Mouse (Mus musculus): ENCODE results near the gene Gm17545.
A peak's percentile ranks its signal among the peaks of the same experiment; 100 is the strongest.
"Not testable (repeated sequence)": the region's sequence is repeated elsewhere in the genome, so short reads cannot be mapped to it uniquely, and the experiment has no call there.

The Gm17545 gene

DNA sequence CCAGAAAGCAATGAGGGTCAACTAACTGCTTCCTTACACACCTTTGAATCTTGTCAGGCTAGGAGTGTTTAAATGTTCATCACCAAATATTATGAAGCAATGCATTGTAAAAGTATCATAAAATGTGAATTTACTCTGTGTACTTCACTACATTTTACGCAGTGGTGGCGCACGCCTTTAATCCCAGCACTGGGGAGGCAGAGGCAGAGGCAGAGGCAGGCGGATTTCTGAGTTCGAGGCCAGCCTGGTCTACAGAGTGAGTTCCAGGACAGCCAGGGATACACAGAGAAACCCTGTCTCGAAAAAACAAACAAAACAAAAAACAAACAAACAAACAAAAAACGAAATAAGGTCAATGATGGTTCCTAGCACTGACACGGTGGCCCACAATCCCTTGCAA, at the start of gene Gm17545:
TSS of gene Gm17545 (plus strand) at position 301 of the 400 bp plus-strand sequence.
- DNase-seq (ENCODE audit: low spot score in 2 of 2), result not testable (repeated sequence)

DNA sequence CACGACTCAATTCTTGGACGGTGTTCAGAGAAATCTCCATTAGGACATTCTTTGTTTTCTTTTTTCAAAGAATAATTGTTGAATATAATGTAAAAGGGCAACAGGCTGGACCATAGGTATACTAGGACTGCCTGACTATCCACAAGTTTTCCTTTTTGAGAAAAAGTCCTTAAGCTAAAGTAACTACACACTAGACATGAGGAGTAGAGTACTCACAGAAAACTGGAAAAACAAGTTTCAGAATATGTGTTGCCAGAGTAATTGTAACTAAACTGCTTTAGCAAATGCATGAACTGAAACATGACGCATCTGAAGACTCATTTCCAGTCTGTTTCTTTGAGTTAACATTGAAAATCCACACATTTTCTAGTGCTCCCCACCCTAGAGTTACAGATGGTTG, 48.7 kb upstream of the Gm17545 start:
- DNase-seq (ENCODE audit: low spot score in 2 of 2), result no peak

DNA sequence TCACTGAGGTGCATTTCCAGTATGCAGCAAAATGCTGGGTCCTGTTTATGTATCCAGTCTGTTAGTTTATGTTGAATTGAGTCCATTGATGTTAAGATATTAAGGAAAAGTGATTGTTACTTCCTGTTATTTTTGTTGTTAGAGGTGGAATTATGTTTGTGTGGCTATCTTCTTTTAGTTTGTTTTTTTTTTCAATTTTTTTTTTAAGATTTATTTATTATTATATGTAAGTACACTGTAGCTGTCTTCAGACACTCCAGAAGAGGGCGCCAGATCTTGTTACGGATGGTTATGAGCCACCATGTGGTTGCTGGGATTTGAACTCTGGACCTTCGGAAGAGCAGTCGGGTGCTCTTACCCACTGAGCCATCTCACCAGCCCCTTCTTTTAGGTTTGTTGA, 46.5 kb upstream of the Gm17545 start:
- DNase-seq (ENCODE audit: low spot score in 2 of 2), result not testable (repeated sequence)

DNA sequence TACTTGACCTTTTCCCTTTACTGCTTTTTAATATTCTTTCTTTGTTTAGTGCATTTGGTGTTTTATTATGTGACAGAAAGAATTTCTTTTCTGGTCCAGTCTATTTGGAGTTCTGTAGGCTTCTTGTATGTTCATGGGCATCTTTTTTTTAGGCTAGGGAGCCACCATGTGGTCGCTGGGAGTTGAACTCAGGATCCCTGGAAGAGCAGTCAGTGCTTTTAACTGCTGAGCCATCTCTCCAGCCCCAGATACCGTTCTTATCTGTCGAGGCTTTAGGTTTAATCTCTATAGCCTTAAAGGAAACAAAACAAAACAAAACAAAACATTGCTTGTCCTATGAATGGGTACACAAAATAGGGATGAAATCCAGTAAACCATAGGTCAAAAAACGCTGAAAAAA, 45.7 kb upstream of the Gm17545 start:
- not testable (repeated sequence) for DNase-seq (ENCODE audit: low spot score in 2 of 2)

DNA sequence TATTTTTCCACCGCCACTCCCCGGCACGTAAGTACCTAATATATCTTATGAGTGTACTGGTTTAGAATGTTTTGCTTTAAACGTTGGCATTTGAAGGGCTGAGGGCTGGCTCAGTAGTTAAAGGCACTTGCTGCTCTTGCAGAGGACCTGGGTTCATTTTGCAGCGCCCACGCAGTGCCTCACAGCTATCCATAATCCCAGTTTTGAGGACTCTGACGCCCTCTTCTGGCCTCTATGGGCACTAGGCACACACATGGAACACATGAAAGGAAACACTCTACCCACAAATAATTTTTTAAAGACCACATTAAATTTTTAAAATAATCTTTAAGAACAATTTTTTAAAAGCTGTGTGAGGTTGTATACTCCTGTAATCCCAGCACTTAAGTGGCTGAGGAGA, 44.6 kb upstream of the Gm17545 start:
- DNase-seq (ENCODE audit: low spot score in 2 of 2), result no peak

DNA sequence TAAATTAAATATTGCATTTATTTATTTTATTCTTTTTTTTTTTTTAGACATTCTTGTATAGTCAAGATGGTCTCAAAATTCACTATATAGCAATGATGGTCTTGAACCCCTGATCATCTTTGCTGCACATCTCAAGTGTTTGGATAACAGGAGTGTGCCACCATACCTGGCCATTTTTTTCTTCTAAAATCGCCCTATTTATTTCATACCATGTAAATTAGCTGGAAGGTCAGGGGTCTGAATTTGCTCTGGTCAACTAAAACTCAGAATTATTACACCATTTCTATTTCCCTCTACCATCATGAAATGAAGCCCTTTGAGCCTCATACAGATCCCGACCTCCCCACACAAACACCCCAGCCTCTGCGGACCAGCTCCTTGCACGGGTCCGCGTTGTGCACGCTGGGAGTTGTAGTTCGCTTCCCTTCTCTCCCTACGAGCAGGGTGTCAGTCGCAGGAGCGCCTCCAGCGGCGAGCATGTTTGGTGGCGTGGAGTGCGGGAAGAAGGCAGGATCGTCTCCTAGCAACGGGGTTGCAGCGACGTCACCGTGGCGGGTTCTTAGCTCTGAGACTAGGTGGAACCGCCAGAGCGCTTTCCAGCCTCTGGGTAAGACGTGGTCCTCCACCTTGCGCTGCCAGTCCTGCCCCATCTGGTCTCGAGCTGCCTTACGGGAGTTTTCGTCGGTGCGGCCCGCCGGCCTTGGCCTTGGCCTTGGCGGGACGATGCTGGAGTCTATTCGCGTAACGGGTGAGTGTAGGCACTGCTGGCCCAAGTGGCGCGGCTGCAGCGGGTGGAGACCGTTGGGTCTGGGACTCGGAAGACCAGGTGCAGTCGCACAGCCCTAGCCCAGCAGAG, 42.9 kb upstream of the Gm17545 start, which contains the start of gene 9530077C05Rik:
TSS of gene 9530077C05Rik (plus strand) at position 512 of the 856 bp plus-strand sequence.
- peak; percentile 95 to 97 for DNase-seq (ENCODE audit: low spot score in 2 of 2)

DNA sequence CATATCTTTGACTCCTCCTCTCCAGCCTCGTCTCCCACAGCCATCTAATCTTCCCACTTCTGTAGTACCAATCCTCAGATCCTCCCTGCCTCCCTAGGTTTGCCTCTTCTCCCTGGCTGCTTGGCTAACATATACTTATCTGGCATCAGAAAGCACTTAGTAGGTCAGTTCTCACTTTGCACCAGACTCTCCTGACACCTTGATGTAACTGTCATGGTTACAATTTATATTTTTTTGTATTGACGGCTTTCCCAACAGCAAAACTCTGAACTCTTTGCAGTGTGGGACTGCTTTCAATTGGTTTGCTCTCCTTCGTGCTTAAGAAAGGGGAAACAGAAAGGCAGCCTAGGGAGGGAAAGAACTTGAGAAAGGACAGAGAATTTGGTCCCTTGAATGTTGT, 37.9 kb upstream of the Gm17545 start:
- DNase-seq (ENCODE audit: low spot score in 2 of 2), result no peak

DNA sequence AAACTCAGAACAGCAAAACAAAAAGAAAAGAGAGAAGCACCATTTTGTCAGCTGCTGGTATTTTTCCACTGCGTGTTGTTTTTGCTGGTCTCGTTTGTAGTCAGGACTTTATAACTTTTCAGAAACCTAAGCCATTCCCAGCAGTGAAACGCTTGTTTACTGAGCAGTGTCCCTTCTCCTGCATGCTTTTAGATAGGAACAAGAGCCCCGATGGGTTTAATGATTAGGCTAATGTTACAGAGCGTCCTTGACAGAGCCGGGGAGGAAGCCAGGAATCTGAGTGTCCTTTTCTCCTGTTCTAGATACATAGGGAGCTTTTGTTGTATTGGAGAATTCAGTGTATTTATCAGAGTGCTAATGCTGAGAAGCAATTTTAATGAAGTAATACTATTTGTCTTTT, 36.5 kb upstream of the Gm17545 start:
- no peak for DNase-seq (ENCODE audit: low spot score in 2 of 2)

DNA sequence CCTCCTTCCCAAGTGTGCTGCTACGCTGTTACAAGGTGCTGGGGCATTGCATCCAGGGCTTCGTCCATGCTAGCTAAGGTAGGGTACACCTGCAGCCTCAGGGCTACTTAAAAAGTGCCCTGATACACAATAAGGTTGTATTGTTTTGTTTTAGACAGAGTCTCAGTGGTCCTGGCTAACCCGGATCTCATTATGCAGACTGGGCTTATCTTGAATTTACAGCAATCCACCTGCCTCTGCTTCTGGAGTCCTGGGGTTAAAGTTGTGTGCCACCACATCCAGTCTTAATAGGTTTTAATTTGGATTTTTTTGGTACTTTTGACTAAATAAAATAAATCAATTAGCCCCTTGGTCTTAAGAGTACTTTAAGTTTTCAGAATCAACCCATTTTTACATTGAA, 34.2 kb upstream of the Gm17545 start:
- no peak for DNase-seq (ENCODE audit: low spot score in 2 of 2)

DNA sequence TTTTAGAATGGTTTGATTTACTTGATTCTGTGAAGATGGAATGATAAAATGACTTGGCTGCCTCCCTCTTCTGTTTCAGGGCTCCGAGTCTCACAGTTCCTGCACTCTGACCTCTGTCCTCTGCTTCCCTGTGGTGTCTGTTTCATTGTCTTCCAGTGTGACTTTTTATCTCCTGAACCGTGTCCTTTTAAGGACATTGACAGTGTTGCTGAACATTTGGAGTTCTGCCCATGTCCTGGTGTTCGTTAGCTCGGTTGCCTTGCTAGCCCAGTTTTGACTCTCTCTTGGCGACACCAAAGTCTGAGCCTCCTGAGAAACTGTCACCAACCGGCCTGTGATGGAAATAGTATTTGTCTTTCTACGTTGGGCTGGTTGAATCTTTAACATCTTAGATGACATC, 33.6 kb upstream of the Gm17545 start:
- no peak for DNase-seq (ENCODE audit: low spot score in 2 of 2)

DNA sequence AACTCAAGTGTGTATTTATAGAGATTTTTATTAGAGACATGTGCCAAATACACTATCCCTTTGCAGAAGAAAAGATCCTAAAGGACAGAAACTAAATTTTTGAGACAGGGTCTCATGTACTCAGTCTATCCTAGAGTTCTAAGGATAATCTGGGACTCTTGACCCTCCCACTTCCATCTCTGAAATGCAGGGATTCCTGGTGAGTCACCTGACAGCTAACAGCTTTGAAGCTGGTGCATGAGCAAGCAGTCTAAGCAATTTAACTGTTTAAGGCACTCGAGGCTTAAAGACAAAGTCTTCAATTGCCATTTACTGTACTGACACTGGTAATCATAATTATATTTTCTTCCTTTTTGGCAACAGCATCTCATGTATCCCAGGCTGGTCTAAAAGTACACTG, 31.5 kb upstream of the Gm17545 start:
- no peak for DNase-seq (ENCODE audit: low spot score in 2 of 2)

DNA sequence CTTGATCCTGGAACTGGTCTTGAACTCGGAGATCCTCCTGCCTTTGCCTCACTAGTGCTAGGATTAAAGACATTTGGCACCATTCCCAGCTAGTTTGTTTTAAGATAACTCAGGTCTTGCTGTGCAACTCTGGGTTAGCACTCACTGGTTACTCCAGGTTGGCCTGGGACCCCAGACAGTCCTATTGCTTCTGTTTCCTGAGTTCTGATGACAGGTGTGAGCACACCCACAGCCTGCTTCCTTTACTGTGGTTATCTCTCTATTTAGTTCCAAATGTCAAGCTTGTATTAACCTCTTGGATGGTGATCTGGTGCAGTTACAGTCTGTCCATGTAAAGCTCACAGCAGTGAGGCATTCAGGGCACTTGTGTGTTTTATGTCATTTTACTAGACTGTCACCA, 30.6 kb upstream of the Gm17545 start:
- DNase-seq (ENCODE audit: low spot score in 2 of 2), result no peak

DNA sequence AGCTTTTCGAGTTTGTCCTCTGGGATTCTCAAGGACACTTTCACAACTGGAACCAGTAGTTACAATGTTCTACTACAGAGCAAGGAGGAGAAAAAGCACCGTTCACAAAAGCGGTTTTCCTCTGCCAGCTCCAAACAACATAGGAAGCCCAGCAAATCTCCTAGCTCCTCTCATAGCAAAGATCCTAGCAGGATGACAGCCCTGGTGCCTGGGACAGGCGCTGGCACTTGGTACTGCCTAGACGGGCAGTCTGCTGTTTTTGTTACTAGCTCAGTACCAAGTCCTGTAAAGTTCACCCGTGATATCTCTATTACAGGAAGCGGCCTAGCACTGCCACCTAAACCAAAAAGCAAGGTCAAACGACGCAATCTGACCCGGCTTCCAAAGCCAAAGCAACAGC, 29.9 kb upstream of the Gm17545 start:
- DNase-seq (ENCODE audit: low spot score in 2 of 2), result no peak

DNA sequence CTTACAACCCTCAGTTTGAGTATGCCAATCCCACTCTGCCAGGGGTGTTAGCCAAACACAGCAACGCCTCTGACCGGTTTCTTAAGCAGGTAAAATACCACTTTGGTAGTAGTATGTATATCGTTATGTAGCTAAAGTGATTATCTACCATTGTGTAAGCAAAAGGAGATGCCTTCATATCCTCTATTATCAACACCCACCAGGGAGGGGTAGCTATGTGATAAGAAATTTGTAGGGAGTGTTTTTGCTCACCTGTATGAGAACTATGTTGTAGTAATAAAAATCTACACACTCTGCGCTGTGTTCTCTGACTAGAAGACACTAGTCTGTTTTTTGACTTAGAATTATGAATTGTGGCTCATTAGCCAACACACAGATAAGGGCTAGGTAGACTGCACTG, 29.4 kb upstream of the Gm17545 start:
- DNase-seq (ENCODE audit: low spot score in 2 of 2), result no peak

DNA sequence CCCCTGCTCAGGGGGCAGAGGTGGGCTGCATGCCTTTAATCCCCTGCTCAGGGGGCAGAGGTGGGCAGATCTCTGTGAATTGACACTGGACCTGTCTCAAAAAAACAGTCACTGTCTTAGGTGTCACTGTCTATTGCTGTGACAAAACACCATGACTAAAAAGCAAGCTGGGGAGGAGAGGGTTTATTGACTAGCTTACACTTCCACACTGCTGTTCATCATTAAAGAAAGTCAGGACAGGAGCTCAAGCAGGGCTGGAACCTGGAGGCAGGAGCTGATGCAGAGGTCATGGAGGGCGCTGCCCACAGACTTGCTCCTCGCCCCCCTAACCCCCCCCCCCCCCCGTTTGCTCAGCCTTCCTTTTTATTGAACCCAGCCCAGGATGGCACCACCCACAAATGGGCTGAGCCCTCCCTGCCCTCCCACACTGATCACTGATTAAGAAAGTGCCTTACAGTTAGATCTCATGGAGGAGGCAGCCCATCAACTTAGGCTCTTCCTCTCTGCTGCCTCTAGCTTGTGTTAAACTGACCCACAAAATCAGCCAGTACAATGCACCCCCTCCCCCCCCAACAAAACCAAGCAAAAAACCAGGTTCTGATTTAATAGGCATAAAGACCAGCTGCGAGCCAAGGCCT, 25.9 kb upstream of the Gm17545 start:
- no peak for DNase-seq (ENCODE audit: low spot score in 2 of 2)

DNA sequence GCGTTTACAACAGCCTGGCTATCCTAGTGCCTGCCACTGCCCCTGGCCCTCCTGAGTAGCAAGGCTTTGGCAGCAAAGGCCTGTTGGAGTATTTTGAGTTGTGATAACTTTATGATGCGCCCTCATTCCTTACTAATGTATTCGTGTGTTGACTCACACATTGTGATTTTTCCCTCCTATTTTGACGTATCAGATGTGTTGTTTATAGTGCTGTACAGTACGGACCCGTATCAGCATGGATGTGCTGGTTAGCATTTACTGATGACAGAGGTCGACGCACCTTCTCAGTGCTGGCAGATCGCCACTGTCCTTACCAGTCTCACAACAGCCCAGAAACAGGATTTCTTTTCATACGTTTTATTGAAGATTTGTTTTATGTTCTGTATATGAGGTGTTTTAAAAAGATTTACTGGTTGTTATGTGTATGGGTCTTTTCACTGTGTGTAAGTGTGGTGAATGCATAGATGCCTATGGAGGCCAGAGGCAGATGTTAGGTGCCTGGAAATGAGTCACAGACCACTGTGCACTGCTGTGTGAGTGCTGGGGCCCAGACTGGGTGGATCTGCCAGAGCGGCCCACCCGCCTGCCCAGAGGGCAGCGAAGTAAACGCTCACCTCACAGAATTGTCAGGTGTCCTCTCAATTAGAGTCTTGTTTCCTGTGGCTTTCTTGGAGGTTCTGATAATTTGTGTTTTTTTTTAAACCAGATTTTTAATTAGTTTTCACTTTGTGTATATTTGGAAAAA, 25.3 kb upstream of the Gm17545 start:
- no peak for DNase-seq (ENCODE audit: low spot score in 2 of 2)

DNA sequence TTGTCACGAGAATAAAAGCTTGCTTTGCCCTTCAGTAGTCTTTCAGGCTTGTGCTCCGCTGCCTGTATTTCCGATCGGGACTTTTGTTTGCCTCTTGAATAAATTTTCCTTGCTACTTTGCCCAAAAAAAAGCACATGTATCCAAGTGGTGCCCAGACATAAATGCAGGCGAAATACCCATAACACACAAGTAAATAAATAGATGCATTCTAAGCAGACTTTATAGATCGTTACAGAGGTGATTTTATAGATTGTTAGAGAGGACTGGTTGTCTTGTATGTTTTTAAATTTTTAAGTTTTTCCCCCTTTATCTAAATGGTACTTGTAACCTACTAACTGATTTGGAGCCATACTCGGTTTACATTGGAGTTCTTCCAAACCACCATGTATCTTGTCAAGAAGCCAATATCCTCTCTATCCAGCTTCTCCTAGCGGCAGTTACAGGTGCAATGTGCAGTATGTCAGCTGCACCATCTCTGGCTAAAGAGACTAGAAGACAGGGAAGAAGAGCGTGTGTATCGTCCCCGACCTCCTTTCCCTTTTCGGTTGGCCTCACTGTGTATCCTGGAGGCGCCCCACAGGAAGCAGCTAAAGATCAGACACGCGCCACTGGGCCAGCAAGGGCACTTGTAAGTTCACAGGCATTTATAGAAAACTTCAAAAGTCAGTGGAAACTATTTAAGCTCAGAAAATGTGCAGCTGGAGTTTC, 24.4 kb upstream of the Gm17545 start:
- DNase-seq (ENCODE audit: low spot score in 2 of 2), result no peak

DNA sequence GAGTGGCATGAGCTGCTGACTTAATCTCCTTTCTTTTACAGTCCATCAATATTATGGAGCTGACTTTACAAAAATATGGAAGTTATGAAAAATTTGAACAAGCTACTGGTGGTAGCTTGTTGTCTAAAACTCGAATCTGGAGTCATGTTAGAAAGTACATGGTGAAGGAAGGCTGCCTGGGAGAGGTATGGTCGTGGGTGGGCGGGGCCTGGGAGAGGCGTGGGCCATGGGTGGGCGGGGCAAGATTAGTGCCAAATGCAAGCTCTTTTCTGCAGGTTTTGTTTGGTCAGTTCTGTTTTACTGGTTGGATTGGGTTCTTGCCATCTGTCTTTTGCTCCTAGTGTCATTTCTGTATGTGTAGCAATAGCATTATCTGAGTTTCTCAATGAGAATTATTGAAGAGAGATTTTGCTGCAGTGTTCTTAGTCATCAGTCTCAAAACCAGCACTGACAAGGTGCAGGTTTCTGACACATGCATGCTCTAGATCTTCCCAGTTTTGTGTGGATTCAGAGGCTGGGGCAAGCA, 23.7 kb upstream of the Gm17545 start:
- DNase-seq (ENCODE audit: low spot score in 2 of 2), result no peak

DNA sequence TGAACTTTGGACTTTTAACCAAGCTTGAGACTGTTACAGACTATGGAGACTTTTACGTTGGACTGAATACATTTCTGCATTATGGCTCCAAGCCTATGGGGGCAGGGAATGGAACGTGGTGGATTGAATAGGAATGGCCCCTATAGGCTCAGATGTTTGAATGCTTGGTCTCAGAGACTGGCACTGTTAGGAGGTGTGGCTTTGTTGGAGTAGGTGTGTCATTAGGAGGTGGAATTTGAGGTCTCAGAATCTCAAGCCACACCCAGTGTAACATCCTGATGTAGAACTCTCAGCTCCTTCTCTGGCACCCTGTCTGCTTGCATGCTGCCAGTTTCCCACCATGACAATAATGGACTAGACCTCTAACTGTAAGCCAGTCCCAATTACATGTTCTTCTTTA, 20.9 kb upstream of the Gm17545 start:
- DNase-seq (ENCODE audit: low spot score in 2 of 2), result no peak

DNA sequence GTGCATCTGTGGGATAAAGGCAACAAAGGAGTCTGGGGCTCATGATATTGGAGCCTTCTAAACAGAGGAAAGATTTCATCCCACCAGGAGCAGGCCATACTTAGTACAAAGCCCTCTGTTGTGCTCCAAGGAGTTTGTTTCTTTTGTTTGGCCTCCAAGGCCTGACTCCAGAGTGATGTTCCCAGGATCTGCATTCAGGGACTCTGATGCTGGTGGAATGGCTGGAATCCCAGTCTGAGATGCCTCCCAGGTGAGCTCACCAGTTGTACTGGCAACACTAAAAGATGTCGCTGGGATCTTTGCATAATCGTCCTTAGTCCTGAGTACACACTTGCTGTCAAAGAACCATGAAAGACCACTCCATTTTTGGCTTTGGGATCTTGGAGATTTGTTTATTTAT, 20.0 kb upstream of the Gm17545 start:
- no peak for DNase-seq (ENCODE audit: low spot score in 2 of 2)

DNA sequence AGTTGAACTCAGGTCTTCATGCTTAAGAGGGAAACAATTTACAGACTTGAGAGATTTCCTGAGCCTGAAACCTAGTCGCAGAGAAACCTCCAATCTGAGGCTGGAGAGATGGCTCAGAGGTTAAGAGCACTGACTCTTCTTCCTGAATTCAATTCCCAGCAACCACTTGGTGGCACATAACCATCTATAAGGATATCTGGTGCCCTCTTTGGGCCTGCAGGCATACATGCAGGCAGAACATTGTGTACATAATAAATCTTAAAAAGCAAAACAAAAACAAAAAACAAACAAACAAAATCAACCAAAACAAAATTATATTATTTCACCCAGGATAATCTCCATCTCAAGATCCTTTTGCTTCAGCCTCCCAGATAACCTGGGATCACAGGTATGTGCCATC, 15.3 kb upstream of the Gm17545 start:
- DNase-seq (ENCODE audit: low spot score in 2 of 2), result no peak

DNA sequence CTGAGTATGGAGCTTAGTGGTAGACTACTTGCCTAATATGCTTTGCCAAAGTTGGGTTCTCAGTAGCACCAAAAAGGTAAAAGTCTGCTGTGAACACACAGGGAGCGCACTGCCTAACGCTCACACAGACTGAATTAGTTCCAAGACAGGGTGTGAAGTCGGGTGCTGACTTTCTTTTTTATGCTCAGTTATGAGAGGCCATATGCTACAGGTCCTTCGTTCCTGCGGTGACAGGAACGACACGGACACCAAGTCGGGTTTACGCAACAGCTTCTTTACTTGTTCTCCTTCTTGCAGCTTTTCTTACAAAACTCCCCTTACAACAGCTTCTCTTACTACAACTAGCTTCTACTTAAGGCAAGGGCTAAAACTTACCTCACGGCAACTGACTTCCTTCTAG, 10.9 kb upstream of the Gm17545 start:
- no peak for DNase-seq (ENCODE audit: low spot score in 2 of 2)

All from cerebellum, postnatal 4 days (tissue).